Mouse (Mus musculus): ENCODE measurements around the gene 6430548M08Rik.

The 6430548M08Rik gene

GRCm38 (mm10) chr8:120184850-120185792 is 71.2 kb downstream of the 6430548M08Rik start:
- no peak for DNase-seq

DNA sequence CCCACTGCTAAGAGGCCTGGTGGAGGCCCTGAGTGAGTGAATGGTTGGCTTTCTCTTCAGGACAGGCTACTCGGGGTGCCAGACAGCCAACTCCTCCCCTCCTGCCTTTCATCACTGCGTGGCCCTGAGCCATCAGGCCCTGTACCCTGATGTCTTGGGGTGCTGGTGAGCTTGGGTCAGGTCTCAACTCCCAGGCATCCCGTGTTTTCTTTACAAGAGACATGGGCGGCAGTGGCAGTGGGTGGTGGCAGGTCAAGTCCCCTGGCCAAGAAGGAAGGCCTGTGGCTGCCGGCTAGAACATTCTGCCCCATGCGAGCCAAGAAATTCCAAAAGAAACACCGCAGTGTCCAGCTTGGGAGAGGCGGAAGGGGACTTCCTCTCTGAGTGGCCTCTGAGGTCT is 72.5 kb downstream of the 6430548M08Rik start:
- no peak for DNase-seq

- DNase-seq: no peak
Measured at GRCm38 (mm10) chr8:120188510-120188909, 74.6 kb downstream of the 6430548M08Rik start.

DNA sequence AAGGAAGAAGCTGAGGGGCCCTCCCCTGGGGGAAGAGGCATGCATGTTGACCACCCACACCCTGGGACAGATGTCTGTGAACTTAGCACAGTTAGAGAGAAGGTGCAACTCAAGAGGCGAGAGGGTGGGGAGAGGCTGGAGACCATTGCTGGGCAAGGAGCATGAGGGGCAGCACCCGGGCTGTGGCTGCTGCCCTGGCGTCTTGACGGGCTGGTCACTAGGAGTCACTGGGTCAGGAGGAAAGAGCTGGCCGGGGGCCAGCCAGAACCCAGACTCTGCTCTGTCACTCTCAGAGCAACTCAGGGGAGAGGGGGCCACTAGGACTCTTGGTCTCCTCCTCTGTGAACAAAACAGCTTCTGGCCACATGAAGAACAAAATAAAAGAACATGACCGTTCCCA is 75.5 kb downstream of the 6430548M08Rik start:
- no peak for DNase-seq

DNA sequence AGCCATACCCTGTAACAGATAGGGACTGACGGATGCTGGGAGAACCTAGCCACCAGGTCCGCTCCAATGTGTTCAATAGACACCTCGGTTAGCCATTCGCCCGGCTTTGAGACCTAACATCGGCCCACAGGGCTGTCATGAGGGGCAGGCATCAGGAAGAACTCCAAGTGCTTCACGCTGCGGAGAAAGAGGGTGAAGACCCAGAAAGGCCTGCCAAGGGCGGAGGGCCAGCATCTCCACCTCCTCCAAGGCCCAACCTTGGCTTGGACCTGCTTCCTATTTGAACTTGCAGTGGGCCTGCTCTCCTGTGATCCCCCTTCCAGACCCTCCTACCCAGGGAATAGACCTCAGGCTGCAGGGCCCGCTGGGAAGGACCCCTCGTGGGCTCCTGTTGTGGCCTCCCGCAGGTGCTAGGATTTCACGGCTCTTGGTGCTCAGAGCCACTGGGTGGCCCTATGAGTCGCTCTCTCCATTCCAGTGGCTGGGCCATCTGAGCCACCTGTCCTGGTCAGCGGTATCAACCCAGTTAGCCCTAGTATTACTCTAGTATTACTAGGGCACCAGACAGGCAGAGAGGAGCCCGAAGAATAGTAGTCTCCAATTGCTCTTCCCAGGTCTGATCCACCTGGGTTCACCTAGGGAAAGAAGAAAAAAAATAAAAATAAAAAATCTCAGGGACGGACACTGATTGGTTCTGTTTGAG is 76.3 kb downstream of the 6430548M08Rik start:
- no peak for DNase-seq

DNA sequence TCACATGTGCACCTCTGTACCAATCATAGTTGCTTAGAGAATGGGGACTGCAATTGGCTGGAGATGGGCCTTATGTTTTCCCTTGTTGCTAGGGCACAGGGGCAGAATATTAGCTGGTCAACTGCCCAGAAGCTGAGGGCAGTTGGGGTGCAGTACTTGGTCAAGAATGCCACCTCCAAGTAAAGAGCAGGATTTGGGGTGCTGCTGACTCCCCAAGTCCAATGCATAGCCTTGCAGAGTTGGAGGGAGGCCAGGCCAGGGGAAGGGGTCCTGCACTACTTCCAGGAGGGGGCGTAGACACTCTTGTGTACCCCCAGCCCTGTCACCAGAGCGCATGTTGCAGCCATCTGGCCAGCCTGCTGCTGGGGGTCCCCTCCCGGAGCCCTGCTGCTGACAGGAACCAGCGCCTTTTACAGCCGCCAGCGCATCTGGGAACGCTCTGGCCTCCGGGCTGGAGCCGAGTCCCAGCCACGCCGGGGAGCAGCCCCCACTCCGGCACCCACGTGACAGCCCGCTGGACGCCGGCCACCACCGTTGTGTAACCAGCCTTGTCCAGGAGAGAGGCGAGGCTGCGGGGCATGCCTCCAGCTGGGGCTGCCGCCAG is 77.0 kb downstream of the 6430548M08Rik start:
- DNase-seq: no peak

DNA sequence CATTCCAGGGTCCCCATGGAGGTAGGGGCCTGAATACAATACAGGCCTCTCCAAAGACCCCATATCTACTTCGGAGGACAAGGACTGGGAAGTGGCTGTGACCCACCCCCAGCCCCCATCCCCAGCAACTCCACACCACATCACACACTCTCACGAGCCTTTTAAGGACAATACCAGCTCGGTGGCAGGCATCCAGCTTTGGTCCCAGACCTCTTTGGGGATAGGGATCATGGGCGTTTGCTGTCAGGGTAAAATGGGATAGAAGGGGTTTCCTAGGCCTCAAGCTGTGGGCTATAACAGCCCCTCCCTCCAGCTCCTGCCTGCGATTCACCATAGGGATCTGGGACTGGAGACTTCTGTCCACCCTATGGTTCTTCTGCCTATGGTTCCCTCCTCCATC is 77.7 kb downstream of the 6430548M08Rik start:
- DNase-seq: no peak

DNA sequence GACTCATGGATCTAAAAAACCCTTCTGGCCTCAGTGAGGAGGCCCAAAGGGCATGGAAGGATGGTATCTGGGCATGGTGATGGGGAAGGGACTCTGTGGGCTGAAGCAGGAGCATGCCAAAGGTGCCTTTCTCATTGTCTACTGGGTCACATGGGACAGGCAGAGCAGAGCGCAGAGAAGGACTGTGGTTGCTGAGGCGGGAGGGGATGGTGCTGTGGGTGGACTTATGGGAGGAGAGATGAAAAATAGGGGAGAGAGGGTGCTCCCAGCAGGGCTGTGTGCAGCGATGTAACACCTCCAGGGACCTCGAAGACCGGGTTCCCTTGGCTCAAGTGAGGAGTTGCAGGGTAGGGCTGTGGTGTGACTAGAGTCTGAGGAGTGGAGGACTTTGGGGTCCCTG is 78.2 kb downstream of the 6430548M08Rik start:
- DNase-seq: no peak

DNA sequence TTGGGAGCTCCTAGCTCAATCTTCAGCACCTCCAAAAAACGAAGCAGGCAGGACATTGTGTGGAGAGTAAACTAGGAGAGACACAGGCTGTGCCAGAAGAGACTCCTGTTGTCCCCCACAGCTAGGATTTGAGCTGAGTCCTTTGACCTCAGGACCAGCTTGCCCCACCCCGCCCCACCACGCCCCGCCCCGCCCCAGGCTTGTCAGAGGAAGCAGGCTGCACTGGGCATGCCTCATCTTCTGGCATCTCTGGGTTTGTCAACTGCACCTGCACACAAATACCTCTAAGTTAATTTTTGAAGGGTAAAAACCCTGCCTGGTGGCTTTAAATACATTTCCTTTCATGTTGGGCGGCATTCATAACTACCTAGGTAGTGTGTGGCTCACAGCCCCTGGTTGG is 87.4 kb downstream of the 6430548M08Rik start:
- peak; percentile 27 to 30 for DNase-seq

DNA sequence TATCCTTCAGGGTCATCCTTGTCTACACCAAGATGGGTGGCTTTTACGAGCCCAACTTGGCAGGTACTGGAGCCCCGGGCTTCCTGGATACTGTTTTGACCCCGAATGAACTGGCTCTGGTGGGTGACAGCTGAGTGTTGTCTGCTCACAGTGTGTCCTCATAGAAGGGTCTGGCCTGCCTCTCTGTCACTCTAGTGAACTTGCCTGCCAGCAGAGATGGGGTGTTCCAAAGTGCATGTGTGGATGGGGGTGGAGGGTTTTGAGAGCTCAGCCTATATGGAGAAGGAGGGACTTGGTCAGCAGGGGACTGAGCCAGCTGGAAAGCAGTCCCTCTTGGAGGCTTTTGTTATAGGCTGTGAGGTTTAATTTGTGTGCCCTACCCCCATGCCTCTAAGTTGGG is 88.6 kb downstream of the 6430548M08Rik start:
- DNase-seq: no peak

GRCm38 (mm10) chr8:120204736-120205360 is 90.9 kb downstream of the 6430548M08Rik start:
- DNase-seq: no peak

- no peak for DNase-seq
Measured at GRCm38 (mm10) chr8:120205916-120206315, 92.0 kb downstream of the 6430548M08Rik start.

- no peak for DNase-seq
Measured at GRCm38 (mm10) chr8:120207364-120207763, 93.4 kb downstream of the 6430548M08Rik start.

DNA sequence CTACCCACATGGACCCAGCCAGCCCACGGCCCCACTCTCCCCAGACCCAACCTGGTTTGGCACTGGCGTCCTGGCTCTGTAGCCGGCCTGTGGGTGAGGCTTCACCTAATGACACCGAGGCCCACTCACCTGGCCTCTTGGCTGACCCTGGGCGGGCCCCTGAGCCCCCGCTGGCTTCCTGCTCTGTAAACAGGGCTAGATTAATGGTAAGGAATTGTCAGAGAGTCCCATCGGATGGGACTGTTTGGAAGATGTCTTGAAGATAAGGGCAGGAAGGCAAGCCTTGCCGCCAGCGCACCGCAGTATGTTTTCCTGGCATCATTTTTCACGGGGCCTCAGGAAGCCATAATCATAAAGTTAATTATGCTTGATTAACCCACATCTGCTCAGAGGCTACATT is 94.2 kb downstream of the 6430548M08Rik start:
- DNase-seq: no peak

DNA sequence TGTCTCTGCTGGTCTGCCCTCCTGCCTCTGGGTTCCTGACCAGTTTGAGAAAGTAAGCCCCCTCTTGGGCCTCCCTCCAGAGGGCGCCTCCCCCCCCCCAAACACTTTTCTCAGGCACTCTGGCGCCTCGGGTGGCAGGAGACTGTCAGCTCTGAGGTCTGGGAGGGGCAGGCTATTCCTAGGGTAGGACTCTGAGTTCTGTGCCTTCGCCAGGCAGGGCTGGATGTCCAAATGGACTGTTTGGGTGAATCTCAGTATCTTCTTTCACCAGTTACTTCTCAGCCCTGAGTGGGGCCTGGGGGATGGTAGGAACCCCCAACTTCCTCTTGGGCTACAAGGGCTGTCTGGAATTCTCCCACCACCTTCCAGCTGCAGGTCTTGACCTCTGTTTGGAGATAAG is 97.4 kb downstream of the 6430548M08Rik start:
- no peak for DNase-seq

DNA sequence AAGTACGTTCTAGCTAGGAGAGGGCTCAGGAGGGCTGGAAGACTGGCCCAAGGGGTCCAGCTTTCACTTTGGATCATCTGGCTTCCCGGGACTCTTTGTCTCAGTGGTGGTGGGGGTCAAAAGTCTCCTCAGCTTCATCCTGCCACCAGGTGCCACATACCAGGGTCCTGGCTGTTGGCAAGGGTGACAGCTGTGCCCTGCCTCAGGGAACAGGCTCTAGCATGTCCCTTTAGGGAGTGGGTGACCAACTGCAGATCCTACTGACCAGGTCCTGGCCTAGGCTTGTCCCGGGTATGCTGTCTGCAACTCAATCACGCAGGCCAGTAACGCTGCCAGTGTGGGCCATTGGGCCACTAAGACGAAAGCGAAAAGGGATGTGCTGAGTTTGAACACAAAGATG is 98.6 kb downstream of the 6430548M08Rik start:
- no peak for DNase-seq

DNA sequence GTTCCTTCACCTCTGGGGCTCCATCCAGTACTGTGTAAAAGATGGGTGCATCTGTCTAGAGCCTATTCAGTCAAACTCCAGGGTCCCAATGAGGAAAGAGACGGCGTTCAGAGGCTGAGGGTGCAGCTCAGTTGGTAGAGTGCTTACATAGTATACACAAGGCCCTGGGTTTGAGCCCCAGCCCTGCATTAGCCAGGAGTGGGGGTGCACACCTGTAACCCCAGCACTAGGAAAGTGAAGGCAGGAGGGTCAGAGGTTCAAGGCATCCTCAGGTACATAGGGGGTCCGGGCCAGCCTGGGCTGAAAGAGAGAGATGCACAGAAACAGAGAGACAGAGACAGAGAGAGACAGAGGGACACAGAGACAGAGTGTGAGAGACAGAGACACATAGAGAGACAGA is 99.3 kb downstream of the 6430548M08Rik start:
- DNase-seq: no peak

- DNase-seq: no peak
Measured at GRCm38 (mm10) chr8:120213939-120214338, 100.0 kb downstream of the 6430548M08Rik start.
